ENCODE assay signal across 8 mouse cellular contexts in the genomic region with DNA sequence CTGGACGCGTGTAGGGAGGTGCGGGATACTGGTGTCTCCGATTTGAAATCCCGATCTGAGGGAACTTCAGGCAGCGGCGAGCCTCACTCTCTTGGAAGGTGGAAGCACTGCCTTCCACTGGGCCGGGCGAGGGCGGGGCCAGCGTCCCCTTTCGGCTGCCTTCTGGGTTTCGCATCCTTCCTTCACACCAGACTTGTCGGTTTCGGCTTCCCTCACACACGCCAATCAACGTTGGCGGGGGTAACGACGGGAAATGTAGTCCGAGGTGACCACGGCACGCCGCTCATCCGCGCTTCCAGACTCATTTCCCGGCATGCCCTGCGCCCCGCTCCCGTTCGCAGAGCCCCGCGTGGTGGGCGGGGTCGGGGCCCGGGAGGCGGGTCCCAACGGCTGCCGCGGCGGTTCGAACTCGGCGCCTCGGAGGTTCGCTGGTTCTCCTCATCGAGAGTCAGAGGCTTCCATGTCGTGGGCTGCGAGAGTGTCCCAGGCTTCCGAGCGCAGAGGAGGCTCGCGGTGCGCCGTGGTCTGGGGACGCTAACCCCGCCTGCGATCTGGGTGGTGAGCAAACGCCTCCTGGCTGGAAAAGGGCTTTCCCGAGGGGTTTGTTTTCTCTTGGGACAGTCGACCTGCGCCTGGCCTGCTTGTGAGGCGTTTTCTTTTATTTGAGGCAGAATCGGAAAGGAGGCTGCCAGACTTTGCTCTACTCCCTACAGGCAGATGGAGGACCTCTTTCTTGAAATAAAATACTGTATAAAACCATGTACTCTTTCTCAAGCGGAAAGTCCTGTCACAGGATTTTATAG. TPM values are rescaled to one million over a fixed set of nuclear protein-coding genes. Genes with fewer than 3 reads are reported as not detected.
DNase-seq lines count a peak whose midpoint lies in the region; ATAC-seq lines count a peak whose summit lies in the region.

A gene (minus strand): TSS at position 180 of the 803 bp plus-strand sequence.
A gene (plus strand): TSS at position 435 of the 803 bp plus-strand sequence.

- DNase-seq in adrenal gland, adult (ENCODE audit: inconsistent age in 2 of 2, low spot score in 1 of 2) = peak; percentile 98 to 99
- peak; percentile 98 for DNase-seq in embryo, embryonic 10.5 days (ENCODE audit: low spot score)
- DNase-seq in gastrocnemius, postnatal 14 days = peak; percentile 97
- peak; percentile 97 to 98 for DNase-seq in left cerebral cortex, postnatal 10 days (ENCODE audit: extremely low spot score in 1 of 2, low spot score in 2 of 2)
- peak; percentile 96 for DNase-seq in right cerebral cortex, postnatal 25 days
- DNase-seq in urinary bladder, postnatal 4 days (ENCODE audit: low spot score in 2 of 2) = peak; percentile 95 to 97

- ATAC-seq in inflammation-experienced regulatory T-cells, adult 6 months = peak; percentile 99
- ATAC-seq in megakaryocyte-erythroid progenitor cell, adult 5-6 weeks (replicated peaks; ENCODE audit: low FRiP score, low TSS enrichment, poor library complexity, severe bottlenecking) = peak; percentile 98

- intact Hi-C loops in gastrocnemius, postnatal 14 days (cut with DNase I; ENCODE audit: low total_unique reads) = no loop called here
- intact Hi-C loops in left cerebral cortex, postnatal 10 days (cut with DNase I) = loop anchor here (5.0 kb wide), 1 partner anchor 135 kb away; a partner anchor contains a TSS

RNA-seq across cellular contexts. Expression of the first gene that starts in this region (rescaled TPM):
- total RNA-seq in gastrocnemius, postnatal 14 days (2021) = 10 to 100 TPM; 19.7 to 20.7 TPM
- polyA plus RNA-seq in inflammation-experienced regulatory T-cells, adult 6 months (2017; shearing (Covaris generic)) = 100 to 1,000 TPM in 2 of 3 experiments, 10 to 100 TPM in 1; 98.0 to 130 (median 103) TPM
- total RNA-seq in left cerebral cortex, postnatal 10 days (2021) = 10 to 100 TPM; 17.2 to 20.0 TPM
- 35.9 and 38.7 TPM in 2 replicates for total RNA-seq in megakaryocyte-erythroid progenitor cell, adult 5-6 weeks (2014; fragmentation: Nextera tagmentation)
- total RNA-seq in megakaryocyte-erythroid progenitor cell, adult 5-6 weeks (2017) = 77.0 and 81.2 TPM in 2 replicates

RNA-seq across cellular contexts. Expression of the second gene that starts in this region (rescaled TPM):
- under 1 TPM; 0.42 to 0.43 TPM for total RNA-seq in gastrocnemius, postnatal 14 days (2021)
- 1 to 10 TPM; 2.1 to 9.0 (median 2.2) TPM for polyA plus RNA-seq in inflammation-experienced regulatory T-cells, adult 6 months (2017; shearing (Covaris generic))
- total RNA-seq in left cerebral cortex, postnatal 10 days (2021) = 1 to 10 TPM; 2.1 to 2.6 TPM
- 17.3 and 17.5 TPM in 2 replicates for total RNA-seq in megakaryocyte-erythroid progenitor cell, adult 5-6 weeks (2014; fragmentation: Nextera tagmentation)
- 25.7 and 35.0 TPM in 2 replicates for total RNA-seq in megakaryocyte-erythroid progenitor cell, adult 5-6 weeks (2017)

Comparison
In these comparisons a context has a peak if more than half of its experiments do, and no peak if none do; other contexts are left out.
1. Peak in every context shown above with its lines: DNase-seq and ATAC-seq.
2. RNA of the second gene that starts in this region (total RNA-seq): 17.3 to 35.0 TPM in megakaryocyte-erythroid progenitor cell, adult 5-6 weeks; 2.1 to 2.6 TPM in left cerebral cortex, postnatal 10 days and 0.42 to 0.43 TPM in gastrocnemius, postnatal 14 days; every median in the first group is over 4 times any median in the second.